Mouse (Mus musculus) embryo, embryonic 10.5 days (tissue): ENCODE results near the gene Dst.

Source experiments
- DNase-seq: peaks from one replicate; pipeline ENCODE4 v3.0.0-alpha.2; 2015; ENCODE audit warnings: low spot score

Dst gene

GRCm38 (mm10) chr1:33931791-33932190, 23.8 kb downstream of the Dst start:
- peak; percentile 17 for DNase-seq

- no peak for DNase-seq
These were observed 24.2 kb downstream of the Dst start for GRCm38 (mm10) chr1:33932196-33932595.

GRCm38 (mm10) chr1:33932845-33933499, 24.9 kb downstream of the Dst start:
- DNase-seq: no peak

- DNase-seq: no peak
These were observed 27.9 kb downstream of the Dst start for GRCm38 (mm10) chr1:33935946-33936345.

GRCm38 (mm10) chr1:33939828-33940227, 31.8 kb downstream of the Dst start:
- no peak for DNase-seq

DNA sequence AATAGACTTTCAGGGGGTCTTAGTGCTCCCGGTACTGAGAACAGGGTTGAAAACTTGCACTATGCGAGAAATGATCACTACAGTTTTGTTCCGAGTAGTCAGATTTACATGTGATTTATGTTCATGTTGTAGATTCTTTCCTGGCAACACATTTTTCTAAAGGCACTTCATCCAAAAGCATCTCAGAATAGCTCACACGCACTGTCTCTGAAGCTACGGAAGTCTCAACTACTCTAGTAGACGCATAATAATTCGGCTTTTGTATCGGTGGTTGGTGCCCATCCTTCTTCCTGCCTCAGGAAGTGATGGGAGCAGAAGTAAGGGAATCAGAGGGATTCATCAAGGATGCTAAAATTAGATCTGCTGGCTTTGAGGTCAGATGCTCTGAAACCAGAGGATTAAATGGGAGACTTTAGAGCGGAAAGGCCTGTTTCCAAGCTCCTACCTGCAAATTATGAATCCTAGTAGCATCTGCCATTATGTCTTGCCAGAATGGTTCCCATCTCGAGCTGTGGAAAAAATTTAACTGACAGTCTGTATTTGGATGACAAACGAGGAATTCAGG, 32.4 kb downstream of the Dst start:
- DNase-seq: no peak

DNA sequence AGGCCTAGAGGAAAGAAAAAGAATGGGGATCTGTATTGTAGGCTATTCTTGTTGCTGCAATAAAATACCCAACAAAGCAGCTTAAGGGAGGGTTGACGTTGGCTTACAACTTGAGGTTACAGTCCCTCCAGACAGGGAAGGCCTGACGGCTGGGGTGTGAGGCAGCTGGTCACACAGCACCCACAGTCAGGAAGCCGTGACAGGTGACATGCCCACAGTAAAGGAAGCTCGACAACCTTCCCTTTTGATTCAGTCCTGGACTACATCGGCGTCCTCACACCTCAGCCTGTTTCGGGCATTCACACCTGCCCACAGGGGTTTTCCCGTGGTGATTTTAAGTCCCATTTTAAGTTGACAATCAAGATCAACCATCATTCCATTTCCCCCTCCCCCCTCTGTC, 34.6 kb downstream of the Dst start:
- no peak for DNase-seq

- DNase-seq: no peak
These were observed 35.9 kb downstream of the Dst start for GRCm38 (mm10) chr1:33943943-33944342.

- DNase-seq: peak; percentile 27
These were observed 37.1 kb downstream of the Dst start for GRCm38 (mm10) chr1:33944977-33945750.

- no peak for DNase-seq
These were observed 37.7 kb downstream of the Dst start for GRCm38 (mm10) chr1:33945756-33946155.

GRCm38 (mm10) chr1:33946601-33947395, 38.8 kb downstream of the Dst start:
- DNase-seq: no peak

GRCm38 (mm10) chr1:33947838-33948237, 39.8 kb downstream of the Dst start:
- DNase-seq: no peak

DNA sequence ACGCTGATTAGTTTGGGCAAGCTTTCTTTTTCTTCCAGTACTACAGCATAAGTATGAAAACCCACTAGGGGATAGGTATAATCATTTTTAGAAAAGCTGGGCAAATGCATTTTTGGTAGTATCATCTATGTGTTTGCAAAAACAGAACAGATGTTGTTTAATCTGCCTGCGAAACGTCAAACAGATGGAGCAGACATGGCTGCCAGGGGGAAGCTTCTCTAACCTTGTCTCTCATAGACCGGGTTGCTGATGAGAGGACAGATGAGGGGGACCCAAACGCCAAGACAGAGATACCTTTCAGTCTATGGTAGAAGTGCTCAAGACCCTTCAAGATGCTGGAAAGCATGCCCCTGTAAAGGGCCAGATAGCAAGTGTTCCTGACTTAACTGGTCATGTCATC, 40.5 kb downstream of the Dst start:
- no peak for DNase-seq

DNA sequence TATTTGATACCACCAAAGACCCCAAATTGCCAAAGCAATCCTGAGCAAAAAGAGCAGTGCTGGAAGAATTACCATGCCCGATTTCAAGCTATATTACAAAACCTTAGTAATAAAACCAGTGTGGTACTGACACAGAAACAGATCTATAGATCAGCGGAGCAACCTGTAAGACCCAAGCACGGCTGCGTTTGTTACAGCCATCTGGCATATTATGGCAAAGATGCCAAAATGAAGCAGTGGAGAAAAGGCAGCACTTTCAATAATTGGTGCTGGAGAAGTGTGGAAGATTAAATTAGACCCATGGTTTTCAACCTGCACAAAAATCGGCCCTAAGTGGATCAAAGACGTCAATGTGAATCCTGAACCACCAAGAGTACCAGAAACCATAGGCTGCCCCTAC, 47.6 kb downstream of the Dst start:
- DNase-seq: no peak

GRCm38 (mm10) chr1:33960439-33960838, 52.4 kb downstream of the Dst start:
- no peak for DNase-seq

- DNase-seq: peak; percentile 79
These were observed 56.6 kb downstream of the Dst start for GRCm38 (mm10) chr1:33964643-33965042.

- DNase-seq: no peak
These were observed 57.8 kb downstream of the Dst start for GRCm38 (mm10) chr1:33965824-33966223.

- peak; percentile 89 for DNase-seq
These were observed 58.3 kb downstream of the Dst start for GRCm38 (mm10) chr1:33966328-33966727.

DNA sequence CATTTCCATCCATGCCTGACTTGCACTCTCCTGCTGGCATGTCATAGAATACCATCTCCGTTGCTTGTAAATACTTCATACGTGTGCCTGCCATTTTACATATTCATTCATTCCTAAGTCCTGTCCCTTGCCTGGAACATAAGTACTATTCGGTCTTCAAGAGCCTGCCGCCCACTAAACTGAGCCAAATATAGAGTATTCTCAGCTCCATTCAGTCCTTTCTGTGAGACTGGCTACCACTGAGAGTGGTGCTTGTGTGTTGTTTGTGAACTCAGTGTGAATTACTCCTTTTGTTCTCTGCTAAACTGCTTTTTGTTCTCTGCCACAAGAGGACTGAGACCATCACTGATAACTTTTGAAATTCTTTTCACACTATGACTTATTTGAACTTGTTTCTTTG, 59.2 kb downstream of the Dst start:
- DNase-seq: no peak

DNA sequence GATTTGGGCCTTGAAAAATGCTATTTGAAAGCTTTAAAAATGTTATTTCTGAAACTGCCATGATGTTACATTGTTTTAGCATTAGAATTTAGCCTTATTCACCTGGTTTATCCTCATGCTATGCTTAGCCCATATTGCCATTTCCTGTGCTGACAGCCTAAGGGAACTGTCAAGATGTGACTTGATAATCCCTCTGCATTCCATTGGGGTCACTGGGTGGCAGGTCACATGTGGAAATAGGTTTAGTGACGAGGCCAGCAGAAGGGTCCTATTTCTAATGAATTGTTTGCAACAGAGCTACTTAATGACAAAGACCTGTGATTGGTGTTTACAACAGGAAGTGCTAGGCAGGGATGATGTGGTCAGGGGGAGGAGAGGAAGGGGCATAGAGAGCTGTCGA, 61.9 kb downstream of the Dst start:
- peak; percentile 52 for DNase-seq

GRCm38 (mm10) chr1:33974401-33974800, 66.4 kb downstream of the Dst start:
- no peak for DNase-seq

DNA sequence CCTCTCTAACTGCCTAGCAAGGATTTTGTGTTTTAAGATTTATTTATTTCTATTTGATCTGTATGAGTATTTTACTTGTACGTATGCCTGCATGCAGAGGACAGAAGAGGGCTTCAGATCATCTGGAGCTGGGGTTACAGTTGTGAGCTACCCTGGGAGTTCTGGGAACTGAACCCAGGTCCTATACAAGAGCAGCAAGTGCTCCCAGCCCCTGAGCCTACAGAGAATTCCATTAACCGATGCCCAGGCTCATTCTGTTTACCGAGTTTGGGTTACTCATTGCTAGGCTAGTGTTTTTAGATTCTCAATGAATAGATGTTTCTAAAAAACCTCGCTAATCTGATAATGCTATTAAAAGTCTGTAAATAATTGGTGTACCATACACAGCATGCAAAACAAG, 67.3 kb downstream of the Dst start:
- no peak for DNase-seq

DNA sequence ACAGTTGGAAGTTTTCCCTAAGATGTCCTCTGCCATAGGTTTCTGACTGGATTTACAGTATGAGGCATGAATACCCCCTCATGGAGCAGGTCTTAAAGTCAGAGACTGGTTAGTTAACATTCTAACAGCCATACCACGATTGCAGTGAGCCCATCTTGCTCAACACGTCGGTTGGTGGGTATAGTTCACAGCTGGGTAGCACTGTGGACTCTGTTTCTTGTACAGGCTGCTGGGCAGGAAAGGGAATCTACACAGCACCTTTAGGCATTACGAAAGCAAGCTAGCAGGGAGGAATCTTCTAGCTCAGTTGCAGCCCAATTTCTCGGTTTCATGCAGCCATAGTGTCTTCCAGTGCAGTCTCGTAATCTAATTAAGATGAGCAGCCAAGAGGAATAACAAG, 69.8 kb downstream of the Dst start:
- DNase-seq: no peak
